7 mouse cellular contexts compared by ENCODE assay signal in genomic region chr1:52331442-52331841, GRCm38 (mm10).
A peak's percentile ranks its signal among the peaks of the same experiment; 100 is the strongest.
DNase-seq lines count a peak whose midpoint lies in the region; ATAC-seq and TF ChIP-seq lines count a peak whose summit lies in the region.

No protein-coding gene starts in this region.

- TF ChIP-seq EP300 in lung, postnatal 0 days (IDR thresholded peaks at IDR 0.05): no peak

- H3K4me1 ChIP-seq in midbrain, embryonic 15.5 days: no peaks in the 10 kb centered on the region
- H3K4me1 ChIP-seq in midbrain, embryonic 13.5 days (replicated peaks): no peaks in the 10 kb centered on the region
- no peaks in the 10 kb centered on the region for H3K4me1 ChIP-seq in lung, postnatal 0 days (ENCODE audit: insufficient read depth, low read depth, low read length)
- H3K4me1 ChIP-seq in neural tube, embryonic 15.5 days: no peaks in the 10 kb centered on the region

- peak; percentile 81 to 88 for DNase-seq in adrenal gland, postnatal 36 days
- peak; percentile 40 to 49 for DNase-seq in frontal cortex, postnatal 14 days (ENCODE audit: low spot score in 2 of 2)
- DNase-seq in lung, postnatal 0 days (ENCODE audit: low spot score): peak; percentile 13
- no peak for DNase-seq in gastrocnemius, adult 8-10 months (ENCODE audit: low spot score in 2 of 2)

- H3K4me3 ChIP-seq in midbrain, embryonic 15.5 days: no peak overlapping the region
- no peak overlapping the region for H3K4me3 ChIP-seq in midbrain, embryonic 13.5 days (replicated peaks)
- H3K4me3 ChIP-seq in lung, postnatal 0 days (ENCODE audit: low read depth, low read length): no peak overlapping the region
- H3K4me3 ChIP-seq in neural tube, embryonic 15.5 days (replicated peaks): no peak overlapping the region

- H3K27me3 ChIP-seq in midbrain, embryonic 15.5 days (replicated peaks): no peaks in the 10 kb centered on the region
- no peaks in the 10 kb centered on the region for H3K27me3 ChIP-seq in midbrain, embryonic 13.5 days
- no peaks in the 10 kb centered on the region for H3K27me3 ChIP-seq in lung, postnatal 0 days (replicated peaks; ENCODE audit: insufficient read depth, low read length)
- H3K27me3 ChIP-seq in neural tube, embryonic 15.5 days (replicated peaks): no peaks in the 10 kb centered on the region

- 55% methylated on average over 4 of the region's 4 CpGs for WGBS in midbrain, embryonic 15.5 days
- WGBS in midbrain, embryonic 13.5 days: 49% methylated on average over 4 of the region's 4 CpGs
- 37% methylated on average over 4 of the region's 4 CpGs for WGBS in lung, postnatal 0 days
- 48% methylated on average over 4 of the region's 4 CpGs for WGBS in neural tube, embryonic 15.5 days

- H3K36me3 ChIP-seq in midbrain, embryonic 15.5 days (replicated peaks): no peaks in the 10 kb centered on the region
- H3K36me3 ChIP-seq in midbrain, embryonic 13.5 days: no peaks in the 10 kb centered on the region
- no peaks in the 10 kb centered on the region for H3K36me3 ChIP-seq in lung, postnatal 0 days (ENCODE audit: insufficient read depth, low read length)
- H3K36me3 ChIP-seq in neural tube, embryonic 15.5 days: no peaks in the 10 kb centered on the region

- TF ChIP-seq CTCF in lung, postnatal 0 days (IDR thresholded peaks at IDR 0.05): no peak

- H3K27ac ChIP-seq in midbrain, embryonic 15.5 days: no peak overlapping the region
- no peak overlapping the region for H3K27ac ChIP-seq in midbrain, embryonic 13.5 days
- no peak overlapping the region for H3K27ac ChIP-seq in lung, postnatal 0 days (ENCODE audit: low read length)
- no peak overlapping the region for H3K27ac ChIP-seq in neural tube, embryonic 15.5 days (replicated peaks)

- H3K4me2 ChIP-seq in midbrain, embryonic 15.5 days: no peak overlapping the region
- no peak overlapping the region for H3K4me2 ChIP-seq in midbrain, embryonic 13.5 days (replicated peaks)
- no peak overlapping the region for H3K4me2 ChIP-seq in lung, postnatal 0 days (replicated peaks; ENCODE audit: low read depth, low read length)
- no peak overlapping the region for H3K4me2 ChIP-seq in neural tube, embryonic 15.5 days

- peak; percentile 60; the same call in 1 of the 2 replicates for ATAC-seq in midbrain, embryonic 15.5 days (replicated peaks)
- ATAC-seq in midbrain, embryonic 13.5 days: no peak
- ATAC-seq in lung, postnatal 0 days: no peak
- ATAC-seq in neural tube, embryonic 15.5 days (ENCODE audit: low FRiP score): no peak

- no peak overlapping the region for H3K9ac ChIP-seq in midbrain, embryonic 15.5 days
- no peak overlapping the region for H3K9ac ChIP-seq in midbrain, embryonic 13.5 days (replicated peaks)
- H3K9ac ChIP-seq in lung, postnatal 0 days (replicated peaks; ENCODE audit: low read depth): no peak overlapping the region
- H3K9ac ChIP-seq in neural tube, embryonic 15.5 days (replicated peaks): no peak overlapping the region

- H3K9me3 ChIP-seq in midbrain, embryonic 15.5 days: no peaks in the 10 kb centered on the region
- H3K9me3 ChIP-seq in midbrain, embryonic 13.5 days: no peaks in the 10 kb centered on the region
- H3K9me3 ChIP-seq in lung, postnatal 0 days (ENCODE audit: low read length): no peaks in the 10 kb centered on the region
- H3K9me3 ChIP-seq in neural tube, embryonic 15.5 days (replicated peaks): no peaks in the 10 kb centered on the region

Comparison
In these comparisons a context has a peak if more than half of its experiments do, and no peak if none do; other contexts are left out.
1. DNase-seq: peak in adrenal gland, postnatal 36 days (2 of 2), frontal cortex, postnatal 14 days (2 of 2) and lung, postnatal 0 days (single experiment); none in gastrocnemius, adult 8-10 months (0 of 2).